Mouse (Mus musculus) embryonic facial prominence, embryonic 12.5 days (tissue): ENCODE data around the gene Naaladl2. TPM values are rescaled to one million over a fixed set of nuclear protein-coding genes. Genes with fewer than 3 reads are reported as not detected.

Source experiments
- ATAC-seq: fragments of 200-750 bp; cut with Nextera tagmentation; 2 replicates; pipeline ENCODE4 v1.8.0; 2017; ENCODE audit not compliant: insufficient number of reproducible peaks, insufficient read depth, low FRiP score, low TSS enrichment
- H3K27ac ChIP-seq: fragments of 300-500 bp; sonication (generic); 2 replicates; pipeline ENCODE4 v1.5.1; 2016; ENCODE audit warnings: mild to moderate bottlenecking
- H3K27me3 ChIP-seq: fragments of 300-500 bp; sonication (generic); 2 replicates; pipeline ENCODE4 v1.6.1; 2016; ENCODE audit warnings: mild to moderate bottlenecking, moderate library complexity
- H3K36me3 ChIP-seq: fragments of 300-500 bp; sonication (generic); 2 replicates; pipeline ENCODE4 v1.6.1; 2016; ENCODE audit warnings: mild to moderate bottlenecking
- H3K4me1 ChIP-seq: fragments of 300-500 bp; sonication (generic); 2 replicates; pipeline ENCODE4 v1.6.1; 2016
- H3K4me2 ChIP-seq: fragments of 300-500 bp; sonication (generic); replicated peaks from 2 replicates; pipeline ENCODE4 v1.6.1; 2016; ENCODE audit warnings: mild to moderate bottlenecking, moderate library complexity
- H3K4me3 ChIP-seq: fragments of 300-500 bp; sonication (generic); 2 replicates; pipeline ENCODE4 v1.5.1; 2016; ENCODE audit warnings: mild to moderate bottlenecking
- H3K9ac ChIP-seq: fragments of 300-500 bp; sonication (generic); 2 replicates; pipeline ENCODE4 v1.6.1; 2016; ENCODE audit warnings: mild to moderate bottlenecking, moderate library complexity
- H3K9me3 ChIP-seq: fragments of 300-500 bp; sonication (generic); 2 replicates; pipeline ENCODE4 v1.6.1; 2016; ENCODE audit warnings: mild to moderate bottlenecking, moderate library complexity
- WGBS: fragments of 180-500 bp; shearing (Covaris S2); methylation state at CpG from one replicate; pipeline ENCODE4 v1.1.7; 2016; 5-methylcytosine and 5-hydroxymethylcytosine counted together
- polyA plus RNA-seq: library from polyadenylated mRNA; unstranded; fragments of >200 nt; fragmentation: Nextera tagmentation; extraction: Ambion mirVana; gene quantifications from 2 replicates; pipeline ENCODE4 v1.2.1, GENCODE M21; 2016

Naaladl2 gene
- polyA plus RNA-seq, 1 experiment from 2014 or later, result 2.2 TPM

- H3K4me1 ChIP-seq, result no peaks in the 10 kb centered on the region
- no peak for ATAC-seq
- H3K4me3 ChIP-seq, result no peak overlapping the region
- H3K9me3 ChIP-seq, result no peaks in the 10 kb centered on the region
- H3K27ac ChIP-seq, result no peak overlapping the region
- 93% methylated on average over 1 of the region's 1 CpGs for WGBS
- no peaks in the 10 kb centered on the region for H3K36me3 ChIP-seq
- no peaks in the 10 kb centered on the region for H3K27me3 ChIP-seq
- no peak overlapping the region for H3K9ac ChIP-seq
- H3K4me2 ChIP-seq, result no peak overlapping the region
Measured at GRCm38 (mm10) chr3:24142808-24143207, 1001.3 kb downstream of the Naaladl2 start.

- H3K4me2 ChIP-seq, result no peak overlapping the region
- ATAC-seq, result no peak
- H3K4me3 ChIP-seq, result no peak overlapping the region
- H3K36me3 ChIP-seq, result no peaks in the 10 kb centered on the region
- no peaks in the 10 kb centered on the region for H3K9me3 ChIP-seq
- WGBS, result 74% methylated on average over 1 of the region's 1 CpGs
- no peak overlapping the region for H3K27ac ChIP-seq
- H3K27me3 ChIP-seq, result no peaks in the 10 kb centered on the region
- no peaks in the 10 kb centered on the region for H3K4me1 ChIP-seq
- no peak overlapping the region for H3K9ac ChIP-seq
Measured at GRCm38 (mm10) chr3:24138002-24138401, 1006.1 kb downstream of the Naaladl2 start.

GRCm38 (mm10) chr3:24126200-24126599 lies 1017.9 kb downstream of the Naaladl2 start:
- H3K36me3 ChIP-seq, result no peaks in the 10 kb centered on the region
- no peaks in the 10 kb centered on the region for H3K4me1 ChIP-seq
- WGBS, result 92% methylated on average over 1 of the region's 1 CpGs
- H3K27me3 ChIP-seq, result no peaks in the 10 kb centered on the region
- no peak overlapping the region for H3K4me3 ChIP-seq
- no peak overlapping the region for H3K27ac ChIP-seq
- no peak overlapping the region for H3K9ac ChIP-seq
- H3K4me2 ChIP-seq, result no peak overlapping the region
- no peak for ATAC-seq
- H3K9me3 ChIP-seq, result no peaks in the 10 kb centered on the region

- Histone ChIP-seq H3K27me3 (no peaks in the 10 kb centered on the region), H3K4me3 (no peak overlapping the region), H3K36me3 (no peaks in the 10 kb centered on the region), H3K4me1 (no peaks in the 10 kb centered on the region), H3K9ac (no peak overlapping the region), H3K4me2 (no peak overlapping the region), H3K9me3 (no peaks in the 10 kb centered on the region), H3K27ac (no peak overlapping the region)
- no peak for ATAC-seq
- WGBS, result 78% methylated on average over 2 of the region's 2 CpGs
Measured at GRCm38 (mm10) chr3:24124034-24124433, 1020.0 kb downstream of the Naaladl2 start.

GRCm38 (mm10) chr3:24118136-24118535 lies 1025.9 kb downstream of the Naaladl2 start:
- Histone ChIP-seq H3K4me2 (no peak overlapping the region), H3K4me3 (no peak overlapping the region), H3K36me3 (no peaks in the 10 kb centered on the region), H3K27ac (no peak overlapping the region), H3K4me1 (no peaks in the 10 kb centered on the region), H3K9ac (no peak overlapping the region), H3K27me3 (no peaks in the 10 kb centered on the region), H3K9me3 (no peaks in the 10 kb centered on the region)
- WGBS, result 88% methylated on average over 6 of the region's 6 CpGs
- ATAC-seq, result no peak

GRCm38 (mm10) chr3:24114849-24115248 lies 1029.2 kb downstream of the Naaladl2 start:
- Histone ChIP-seq H3K36me3 (no peaks in the 10 kb centered on the region), H3K9me3 (no peaks in the 10 kb centered on the region), H3K27me3 (no peaks in the 10 kb centered on the region), H3K9ac (no peak overlapping the region), H3K4me1 (no peaks in the 10 kb centered on the region), H3K4me2 (no peak overlapping the region), H3K4me3 (no peak overlapping the region), H3K27ac (no peak overlapping the region)
- WGBS, result 88% methylated on average over 3 of the region's 3 CpGs
- ATAC-seq, result no peak

GRCm38 (mm10) chr3:24113360-24113759 lies 1030.7 kb downstream of the Naaladl2 start:
- no peak overlapping the region for H3K4me2 ChIP-seq
- no peak overlapping the region for H3K27ac ChIP-seq
- no peak overlapping the region for H3K4me3 ChIP-seq
- no peaks in the 10 kb centered on the region for H3K36me3 ChIP-seq
- no peaks in the 10 kb centered on the region for H3K9me3 ChIP-seq
- no peaks in the 10 kb centered on the region for H3K27me3 ChIP-seq
- no peaks in the 10 kb centered on the region for H3K4me1 ChIP-seq
- no peak for ATAC-seq
- 89% methylated on average over 2 of the region's 2 CpGs for WGBS
- no peak overlapping the region for H3K9ac ChIP-seq

- H3K4me1 ChIP-seq, result no peaks in the 10 kb centered on the region
- no peak overlapping the region for H3K4me3 ChIP-seq
- H3K9ac ChIP-seq, result no peak overlapping the region
- H3K4me2 ChIP-seq, result no peak overlapping the region
- no peaks in the 10 kb centered on the region for H3K9me3 ChIP-seq
- no peaks in the 10 kb centered on the region for H3K27me3 ChIP-seq
- H3K27ac ChIP-seq, result no peak overlapping the region
- H3K36me3 ChIP-seq, result no peaks in the 10 kb centered on the region
- ATAC-seq, result no peak
- 89% methylated on average over 1 of the region's 1 CpGs for WGBS
Measured at GRCm38 (mm10) chr3:24106391-24106790, 1037.7 kb downstream of the Naaladl2 start.

- H3K27ac ChIP-seq, result no peak overlapping the region
- 40% methylated on average over 4 of the region's 4 CpGs for WGBS
- no peaks in the 10 kb centered on the region for H3K27me3 ChIP-seq
- H3K9ac ChIP-seq, result no peak overlapping the region
- ATAC-seq, result no peak
- H3K4me1 ChIP-seq, result no peaks in the 10 kb centered on the region
- no peaks in the 10 kb centered on the region for H3K36me3 ChIP-seq
- no peaks in the 10 kb centered on the region for H3K9me3 ChIP-seq
- no peak overlapping the region for H3K4me3 ChIP-seq
- H3K4me2 ChIP-seq, result no peak overlapping the region
Measured at GRCm38 (mm10) chr3:24079761-24080160, 1064.3 kb downstream of the Naaladl2 start.

- H3K27me3 ChIP-seq, result no peaks in the 10 kb centered on the region
- H3K27ac ChIP-seq, result no peak overlapping the region
- H3K4me3 ChIP-seq, result no peak overlapping the region
- no peak overlapping the region for H3K9ac ChIP-seq
- H3K36me3 ChIP-seq, result no peaks in the 10 kb centered on the region
- whole genome bisulfite sequencing, result 71% methylated on average over 3 of the region's 3 CpGs
- no peak for ATAC-seq
- H3K9me3 ChIP-seq, result no peaks in the 10 kb centered on the region
- H3K4me1 ChIP-seq, result peaks cover 5% of the 10 kb centered on the region; the same call in 1 of the 2 replicates
- no peak overlapping the region for H3K4me2 ChIP-seq
Measured at GRCm38 (mm10) chr3:24071169-24071797, 1072.8 kb downstream of the Naaladl2 start.

- H3K27me3 ChIP-seq, result no peaks in the 10 kb centered on the region
- no peak overlapping the region for H3K4me2 ChIP-seq
- peaks cover 5% of the 10 kb centered on the region; the same call in 1 of the 2 replicates for H3K4me1 ChIP-seq
- no peak overlapping the region for H3K4me3 ChIP-seq
- ATAC-seq, result no peak
- H3K36me3 ChIP-seq, result no peaks in the 10 kb centered on the region
- H3K27ac ChIP-seq, result no peak overlapping the region
- no peak overlapping the region for H3K9ac ChIP-seq
- 28% methylated on average over 4 of the region's 4 CpGs for WGBS
- no peaks in the 10 kb centered on the region for H3K9me3 ChIP-seq
Measured at GRCm38 (mm10) chr3:24070424-24071168, 1073.5 kb downstream of the Naaladl2 start.

- Histone ChIP-seq H3K9ac (no peak overlapping the region), H3K27me3 (no peaks in the 10 kb centered on the region), H3K27ac (no peak overlapping the region), H3K36me3 (no peaks in the 10 kb centered on the region), H3K9me3 (no peaks in the 10 kb centered on the region), H3K4me2 (no peak overlapping the region), H3K4me3 (no peak overlapping the region), H3K4me1 (no peaks in the 10 kb centered on the region)
- no peak for ATAC-seq
Measured at GRCm38 (mm10) chr3:24048217-24048616, 1095.8 kb downstream of the Naaladl2 start.
